Mouse (Mus musculus): ENCODE data around the gene Xrcc3.

The Xrcc3 gene

DNA sequence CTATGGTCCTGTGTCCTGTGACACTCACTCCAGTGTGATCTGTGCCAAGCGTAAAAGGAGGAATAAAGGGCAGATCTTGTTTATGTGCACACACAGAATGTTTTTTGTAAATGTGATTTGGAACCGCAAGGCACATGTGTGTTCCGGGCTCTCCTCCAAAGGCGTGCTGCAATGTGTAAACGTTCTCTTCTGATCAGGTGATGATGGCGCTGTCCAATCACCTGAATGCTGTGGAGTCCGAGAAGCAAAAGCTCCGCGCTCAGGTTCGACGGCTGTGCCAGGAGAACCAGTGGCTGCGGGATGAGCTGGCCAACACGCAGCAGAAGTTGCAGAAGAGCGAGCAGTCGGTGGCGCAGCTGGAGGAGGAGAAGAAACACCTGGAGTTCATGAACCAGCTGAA, 39.5 kb downstream of the Xrcc3 start:
- no peak for DNase-seq (ENCODE audit: low read depth)

DNA sequence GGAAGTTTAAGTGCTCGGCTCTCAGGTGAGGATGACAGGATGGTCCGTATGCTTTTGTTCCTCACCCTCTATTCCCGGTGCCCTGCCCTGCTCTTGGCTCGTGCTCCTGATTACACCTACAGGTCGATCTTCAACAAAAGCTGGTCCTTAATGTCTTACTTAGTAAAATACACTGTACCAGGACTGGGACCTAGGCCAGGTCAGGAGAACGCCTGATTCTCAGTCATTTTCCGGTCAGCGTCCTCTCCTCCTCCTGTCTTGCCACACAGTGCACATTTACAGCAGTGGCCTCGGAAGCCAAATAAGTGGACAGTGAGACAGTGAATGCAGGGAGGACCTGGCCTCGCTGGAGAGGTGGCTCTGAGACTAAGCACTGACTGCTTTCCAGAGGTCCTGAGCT, 43.0 kb downstream of the Xrcc3 start:
- DNase-seq (ENCODE audit: low read depth), result no peak

DNA sequence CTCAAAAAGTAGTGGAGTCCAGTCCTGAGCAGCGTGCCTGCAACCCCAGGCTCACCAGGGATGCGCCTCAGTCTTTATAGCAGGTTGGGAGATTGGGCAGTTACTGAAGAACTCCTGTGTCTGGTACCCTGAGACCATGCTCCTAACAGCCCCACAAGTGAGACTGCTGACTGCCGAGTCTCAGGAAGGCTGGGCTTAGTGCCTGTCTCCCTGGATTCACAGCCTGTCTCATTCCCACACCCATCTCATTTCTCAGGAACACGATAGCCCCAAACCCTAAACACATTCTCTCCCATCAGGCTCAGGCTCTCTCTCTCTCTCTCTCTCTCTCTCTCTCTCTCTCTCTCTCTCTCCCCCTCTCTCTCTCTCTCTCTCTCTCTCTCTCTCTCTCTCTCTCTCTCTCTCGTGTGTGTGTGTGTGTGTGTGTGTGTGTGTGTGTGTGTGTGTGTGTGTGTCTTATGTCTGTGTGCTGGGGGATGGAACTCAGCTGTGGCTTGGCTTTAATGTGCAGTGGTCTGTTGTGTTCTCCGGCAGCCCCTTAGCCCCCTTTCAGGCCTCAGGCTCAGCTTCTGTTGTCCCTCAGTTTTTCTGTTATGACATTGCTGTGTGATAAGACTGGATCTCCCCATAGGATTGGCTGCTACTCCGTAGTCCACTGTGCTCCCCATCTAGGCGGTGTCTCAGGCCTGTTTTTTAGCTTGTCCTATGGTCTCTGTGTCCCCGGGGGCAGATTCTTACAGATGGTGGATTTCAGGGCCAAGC, 43.7 kb downstream of the Xrcc3 start:
- no peak for DNase-seq (ENCODE audit: low read depth)

DNA sequence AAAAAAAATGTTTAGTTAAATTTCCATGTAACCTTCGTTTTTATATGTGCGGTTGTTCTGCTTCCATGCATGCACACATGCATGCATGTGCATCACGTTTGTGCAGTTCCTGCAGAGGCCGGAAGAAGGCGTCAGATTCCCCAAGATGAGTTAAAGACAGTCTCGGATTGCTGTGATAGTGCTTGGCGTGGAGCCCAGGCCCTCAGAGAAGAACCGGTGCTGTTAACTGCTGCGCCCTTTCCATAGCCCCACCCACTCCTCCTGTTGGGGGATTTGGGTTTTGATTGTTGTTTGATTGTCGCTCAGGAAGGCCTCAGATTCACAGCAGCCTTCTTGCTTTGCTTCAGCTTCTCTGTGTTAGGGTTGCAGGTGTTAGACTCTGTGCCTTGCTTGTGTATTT, 44.4 kb downstream of the Xrcc3 start:
- DNase-seq (ENCODE audit: low read depth), result no peak

DNA sequence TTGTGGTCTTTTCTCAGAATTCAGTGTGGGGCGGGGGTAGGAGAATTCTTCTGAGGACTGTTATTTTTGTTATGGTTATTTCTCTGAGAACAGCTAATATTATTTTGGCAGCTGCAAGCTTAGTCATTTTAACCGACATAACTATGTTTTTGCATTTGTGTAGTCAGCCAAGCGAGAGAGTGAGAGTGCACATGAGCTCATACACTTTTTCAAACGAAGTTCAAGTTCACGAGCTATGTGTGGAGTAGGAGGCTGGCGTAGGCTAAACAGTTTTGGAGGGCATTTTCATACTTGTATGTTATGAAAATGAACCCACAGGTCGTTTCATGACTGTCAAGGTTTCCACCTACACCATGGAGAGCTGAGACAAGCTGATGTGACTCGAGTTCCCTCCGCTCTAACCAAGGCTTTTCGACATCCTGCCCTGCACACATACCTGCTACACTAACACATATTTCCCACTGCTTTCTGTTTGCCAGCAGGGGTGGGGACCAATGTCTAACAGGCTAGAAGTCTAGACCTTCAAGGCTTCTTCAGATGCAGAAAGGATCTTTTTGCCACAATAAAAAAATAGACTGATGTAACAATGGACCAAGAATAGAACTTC, 45.2 kb downstream of the Xrcc3 start:
- DNase-seq (ENCODE audit: low read depth), result no peak

DNA sequence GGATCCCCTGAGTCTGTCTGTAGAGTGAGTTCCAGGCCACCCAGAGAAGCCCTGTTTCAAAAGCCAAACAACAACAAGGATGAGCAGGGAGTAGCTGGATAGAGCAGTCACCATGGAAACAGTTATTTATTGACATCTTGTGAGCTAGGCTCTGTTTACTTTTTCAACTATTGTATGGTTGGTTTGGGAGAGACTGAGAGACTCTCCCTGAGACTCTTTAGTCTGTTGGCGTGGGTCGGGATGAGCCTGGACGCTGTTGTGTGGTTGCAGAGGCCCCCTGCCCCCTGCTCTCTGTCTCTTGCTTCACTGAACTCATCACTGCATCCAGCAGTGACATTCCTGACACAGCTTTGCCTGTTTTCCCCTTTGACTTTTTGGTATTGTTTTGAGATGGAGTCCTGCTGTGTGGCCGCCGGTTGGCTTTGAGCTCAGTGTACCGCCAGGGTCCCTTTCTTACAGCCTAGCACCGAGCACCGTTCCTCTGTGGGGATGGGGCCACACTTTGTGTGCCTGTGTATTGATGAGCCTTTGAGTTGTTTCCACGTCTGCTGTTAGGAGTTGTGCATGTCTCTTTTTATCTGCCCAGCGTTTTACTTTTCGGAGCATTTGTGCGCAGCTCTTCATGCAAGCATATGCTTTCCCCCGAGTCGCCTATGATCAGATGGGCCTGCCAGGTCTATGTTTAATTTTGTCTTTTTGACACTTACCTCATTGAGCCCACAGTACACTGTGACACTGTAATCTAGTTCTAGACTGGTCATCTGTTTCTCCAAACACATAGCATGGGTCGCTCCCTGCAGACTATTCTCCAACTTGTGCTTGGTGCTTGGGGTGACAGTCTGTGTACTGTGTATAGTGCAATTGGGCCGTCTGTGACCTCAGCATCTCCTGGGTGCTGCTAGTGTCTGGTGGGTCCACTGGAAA, 47.1 kb downstream of the Xrcc3 start:
- no peak for DNase-seq (ENCODE audit: low read depth)

DNA sequence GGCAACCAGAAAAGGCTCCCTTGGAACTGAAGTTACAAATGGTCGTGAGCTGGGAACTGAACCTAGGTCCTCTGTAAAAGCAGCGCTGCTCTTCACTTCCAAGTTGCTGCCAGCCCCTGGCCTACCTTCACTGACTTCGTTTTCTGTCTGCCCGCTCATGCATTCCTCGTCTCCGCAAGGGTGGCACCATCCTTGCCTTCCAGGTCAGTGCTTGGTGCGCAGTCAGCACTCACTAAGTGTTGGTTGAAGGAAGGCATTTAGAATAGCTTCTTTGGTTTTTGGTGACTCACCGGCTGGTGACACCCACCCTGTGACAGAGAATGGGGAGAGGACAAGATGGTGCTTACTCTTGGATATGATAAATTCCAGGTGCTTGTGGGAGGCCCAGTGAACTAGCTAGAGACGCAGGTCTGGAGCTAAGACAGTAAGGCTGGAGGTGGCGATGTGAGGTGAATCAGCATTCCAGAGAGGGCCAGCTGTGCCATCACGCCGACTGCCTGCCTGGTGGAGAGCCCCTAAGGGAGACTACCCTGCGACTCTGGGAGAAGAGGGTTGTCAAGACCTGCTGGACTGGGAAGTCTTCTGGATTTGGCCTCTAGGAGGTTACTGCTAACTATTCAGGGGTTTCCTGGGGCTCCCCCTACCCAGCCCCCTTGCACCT, 50.9 kb downstream of the Xrcc3 start:
- DNase-seq (ENCODE audit: low read depth), result no peak

DNA sequence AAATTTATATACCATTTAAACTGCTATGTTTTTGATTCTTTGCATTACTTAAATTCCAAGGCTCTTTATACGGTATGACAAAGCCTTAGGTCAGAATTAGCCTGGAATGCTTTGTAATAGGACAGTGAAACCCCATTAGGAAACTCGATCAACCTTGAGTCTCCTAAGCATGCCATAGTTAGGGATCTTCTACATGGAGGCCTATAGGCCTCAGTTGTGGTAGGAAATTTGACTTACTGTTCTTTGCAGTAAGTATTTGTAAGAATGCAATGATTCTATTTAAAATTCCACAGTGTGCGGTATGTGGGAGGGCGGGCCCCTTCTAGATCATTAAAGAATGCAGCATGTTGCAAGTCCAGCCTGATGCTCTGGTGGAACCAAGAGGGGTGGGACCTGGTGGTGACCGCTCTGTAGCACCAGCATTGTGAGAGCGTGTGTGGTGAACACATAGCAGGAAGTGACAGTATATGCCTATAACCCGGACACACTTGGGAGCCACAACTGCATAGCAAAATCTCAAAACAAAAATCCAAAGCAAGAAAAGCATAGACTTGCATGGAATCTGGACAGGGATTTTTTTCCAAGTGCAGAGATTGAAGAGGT, 53.3 kb downstream of the Xrcc3 start:
- DNase-seq (ENCODE audit: low read depth), result no peak

DNA sequence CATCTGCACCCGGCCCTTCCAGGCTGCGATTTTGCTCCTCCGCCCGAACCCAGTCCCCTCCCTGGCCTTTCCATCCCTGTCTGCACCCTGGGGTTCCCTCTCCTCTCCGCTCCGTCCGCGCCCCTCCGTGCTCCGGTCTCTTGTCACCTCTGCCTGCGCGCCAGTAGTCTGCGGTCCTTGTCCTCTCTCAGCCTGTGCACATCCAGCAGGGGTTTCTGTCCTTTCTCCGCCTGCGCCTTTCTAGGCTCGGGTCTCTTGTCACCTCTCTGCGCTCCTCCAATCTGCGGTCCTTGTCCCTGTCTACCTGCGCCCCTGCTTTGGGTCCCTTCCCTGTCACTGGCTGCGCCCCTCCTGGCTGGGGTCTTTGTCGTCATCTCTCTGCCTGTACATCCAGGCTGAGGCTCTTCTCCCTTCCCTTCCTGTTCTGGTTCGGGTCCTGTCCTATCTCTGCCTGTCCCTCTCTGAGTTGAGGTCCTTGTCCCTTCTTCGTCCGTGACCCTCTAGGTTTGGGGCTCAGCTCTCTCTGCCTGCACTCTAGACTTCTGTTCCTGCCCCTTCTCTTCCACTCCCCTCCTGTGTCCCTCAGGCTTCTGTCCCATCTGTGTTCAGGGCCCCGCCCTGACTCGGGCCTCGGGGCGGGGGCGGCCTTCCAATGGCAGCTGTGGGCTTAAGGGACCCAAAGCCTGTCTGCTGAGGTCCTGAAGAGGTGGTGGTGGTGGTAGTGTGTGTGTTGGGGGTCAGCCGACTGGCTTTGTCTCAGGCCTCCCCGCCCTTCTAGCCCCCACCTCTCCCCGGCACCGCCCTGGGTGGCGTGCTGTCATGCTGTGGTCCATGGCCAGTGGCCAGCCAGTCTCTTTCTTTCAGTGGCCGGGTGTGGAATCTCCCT, 54.3 kb downstream of the Xrcc3 start:
- DNase-seq (ENCODE audit: low read depth), result no peak

DNA sequence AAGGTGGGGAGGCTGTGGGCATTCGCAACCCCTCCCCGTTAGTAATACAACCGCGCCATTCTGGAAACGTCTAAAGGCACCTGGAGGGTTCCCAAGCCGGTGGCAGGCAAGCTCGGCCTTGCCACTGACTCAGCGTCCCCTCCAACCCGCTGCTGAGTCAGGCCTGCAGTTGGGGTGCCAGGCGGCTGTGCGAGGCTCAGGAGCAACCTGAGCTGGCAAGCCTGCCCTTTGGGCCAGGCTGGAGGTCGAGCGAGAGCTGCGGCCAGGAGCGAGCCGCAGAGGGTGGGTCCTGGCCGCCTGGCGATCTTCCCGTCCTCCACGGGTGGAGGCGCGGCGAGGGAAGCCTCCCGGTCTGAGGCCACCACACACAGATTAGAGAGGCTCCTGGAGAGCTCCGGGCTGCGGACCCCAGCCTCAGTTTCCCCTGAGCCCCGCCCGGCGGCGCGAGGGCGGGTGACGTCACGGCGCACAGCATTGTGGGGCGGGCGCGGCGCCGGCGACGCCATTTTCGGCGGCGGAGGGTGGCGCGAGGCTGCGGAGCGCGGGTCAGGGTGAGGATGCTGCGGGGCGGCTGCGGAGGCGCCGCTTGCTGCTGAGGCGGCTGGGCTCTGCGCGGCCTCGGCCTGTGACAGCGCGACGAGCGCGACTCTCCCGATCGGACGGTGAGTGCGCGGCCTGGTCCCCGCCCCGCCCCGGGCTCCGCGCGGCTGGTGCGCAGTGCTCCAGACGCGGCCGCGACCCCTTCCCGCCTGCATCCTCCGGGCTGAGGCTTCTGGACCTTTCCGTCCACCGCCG, 55.1 kb downstream of the Xrcc3 start, which contains the start of gene Klc1:
TSS of gene Klc1 (plus strand) at position 469 of the 795 bp plus-strand sequence.
- no peak for DNase-seq (ENCODE audit: low read depth)

DNA sequence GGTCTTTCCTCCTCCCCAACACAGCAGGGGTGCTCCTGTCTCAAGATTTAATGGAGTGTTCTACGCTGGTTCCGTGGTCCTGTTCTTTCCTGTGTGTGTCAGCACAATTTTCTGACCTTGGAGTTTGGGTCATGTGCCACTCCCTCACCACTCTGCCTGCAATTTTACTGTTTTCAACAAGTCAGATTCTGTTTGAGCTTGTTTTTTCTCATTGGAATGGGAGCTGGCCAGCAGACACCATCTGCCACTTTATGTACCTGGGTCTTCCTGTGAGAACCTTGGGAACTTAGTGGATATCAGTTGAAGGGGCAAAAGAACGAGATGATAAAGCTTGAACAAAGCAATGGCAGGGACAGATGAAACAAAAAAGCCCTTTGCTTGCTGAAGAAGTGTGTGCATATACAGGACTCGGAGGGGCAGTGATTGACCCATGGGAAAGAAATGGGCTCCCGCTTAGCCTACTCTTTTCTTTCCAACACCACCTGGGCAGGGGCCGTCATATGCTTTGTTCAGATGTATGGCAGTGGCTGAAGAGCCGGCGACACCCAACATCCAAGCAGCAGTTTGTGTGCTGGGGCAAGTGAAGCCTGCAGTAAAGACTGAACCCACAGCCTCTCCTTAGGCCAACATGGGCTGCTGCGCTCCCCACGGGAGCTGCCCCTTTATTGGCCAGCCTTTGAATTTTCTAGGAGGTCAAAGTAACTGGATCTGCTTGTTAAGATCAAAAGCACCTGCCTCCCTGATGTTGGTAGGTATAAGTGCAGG, 55.9 kb downstream of the Xrcc3 start:
- DNase-seq (ENCODE audit: low read depth), result no peak

DNA sequence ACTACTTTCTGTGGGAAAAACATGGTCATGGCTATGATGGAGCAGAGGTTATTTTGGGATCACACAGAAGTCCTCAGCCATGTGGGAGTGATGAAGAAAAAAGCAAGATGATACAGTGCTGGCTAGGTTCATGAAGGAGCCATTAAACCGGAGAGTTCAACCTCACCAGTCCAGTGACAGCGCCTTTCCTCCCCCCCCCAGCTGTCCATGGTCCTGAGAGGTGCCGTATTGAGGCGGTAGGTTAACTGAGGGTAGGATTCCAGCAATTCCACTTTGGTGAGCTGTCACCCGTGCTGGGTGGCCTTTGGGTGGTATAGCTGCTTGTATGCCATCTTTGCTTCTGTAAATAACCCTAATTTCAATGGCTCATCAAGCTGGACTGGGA, 57.0 kb downstream of the Xrcc3 start:
- DNase-seq (ENCODE audit: low read depth), result no peak

DNA sequence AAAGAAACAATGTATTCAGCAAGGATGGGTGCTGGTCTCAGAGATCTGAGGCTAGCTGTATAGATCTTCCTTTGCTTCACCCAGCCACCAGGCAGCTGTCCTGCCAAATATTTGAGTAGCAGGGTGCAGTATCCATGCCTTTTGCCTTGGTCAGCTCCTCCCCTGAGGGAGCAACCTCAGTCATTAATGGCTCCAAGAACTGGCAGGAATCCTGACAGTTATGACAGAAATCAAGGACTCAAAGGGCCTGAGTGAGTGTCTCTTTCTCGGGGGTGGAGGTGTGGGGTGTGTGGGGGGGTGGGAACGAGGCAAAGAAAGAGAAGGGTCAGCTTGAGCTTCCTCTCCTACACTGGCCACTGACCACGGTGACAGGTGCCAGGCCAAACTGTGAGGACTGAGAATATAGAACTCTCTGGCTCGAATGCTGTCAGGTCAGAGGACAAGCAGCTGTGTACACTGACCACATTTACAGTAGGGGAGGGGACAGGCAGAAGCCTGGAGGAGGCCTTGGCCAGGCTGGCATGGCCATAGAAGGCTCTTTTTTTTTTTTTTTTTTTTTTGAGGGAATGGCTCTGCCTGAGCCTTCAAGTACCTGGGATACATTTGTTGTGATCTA, 57.5 kb downstream of the Xrcc3 start:
- DNase-seq (ENCODE audit: low read depth), result no peak

DNA sequence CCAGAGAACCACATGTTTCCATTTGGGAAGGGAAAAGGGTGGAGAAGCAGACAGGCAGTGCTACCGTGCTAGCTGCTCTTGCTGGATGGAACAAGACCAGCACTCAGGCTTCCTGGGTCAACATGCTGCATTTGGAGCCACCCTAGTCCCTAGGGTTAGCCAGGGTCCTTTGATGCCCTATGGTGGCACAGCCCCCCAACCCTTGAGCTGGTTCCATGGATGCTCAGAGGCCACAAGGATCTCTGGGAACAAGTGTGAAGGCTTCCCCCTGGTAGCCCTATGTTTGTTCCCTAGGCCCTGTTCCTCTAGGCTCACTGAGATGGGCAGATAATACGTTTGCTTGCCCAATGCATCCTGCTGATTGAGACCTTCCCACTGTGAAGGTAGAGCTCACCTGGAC, 58.4 kb downstream of the Xrcc3 start:
- no peak for DNase-seq (ENCODE audit: low read depth)

DNA sequence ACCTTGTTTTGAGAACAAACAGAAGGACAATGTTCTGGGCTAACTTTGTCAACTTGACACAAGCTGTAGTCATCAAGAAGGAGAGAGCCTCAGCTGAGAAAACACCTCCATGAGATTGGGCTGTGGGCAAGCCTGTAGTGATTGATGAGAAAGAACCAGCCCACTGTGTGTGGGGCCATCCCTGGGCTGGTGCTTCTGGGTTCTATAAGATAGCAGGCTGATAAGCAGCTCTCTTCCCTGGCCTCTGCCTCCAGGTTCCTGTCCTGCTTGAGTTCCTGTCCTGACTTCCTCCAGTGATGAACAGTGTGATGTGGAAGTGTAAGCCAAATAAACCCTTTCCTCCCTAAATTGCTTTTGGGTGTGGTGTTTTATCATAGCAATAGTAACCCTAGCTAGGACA, 59.0 kb downstream of the Xrcc3 start:
- no peak for DNase-seq (ENCODE audit: low read depth)

DNA sequence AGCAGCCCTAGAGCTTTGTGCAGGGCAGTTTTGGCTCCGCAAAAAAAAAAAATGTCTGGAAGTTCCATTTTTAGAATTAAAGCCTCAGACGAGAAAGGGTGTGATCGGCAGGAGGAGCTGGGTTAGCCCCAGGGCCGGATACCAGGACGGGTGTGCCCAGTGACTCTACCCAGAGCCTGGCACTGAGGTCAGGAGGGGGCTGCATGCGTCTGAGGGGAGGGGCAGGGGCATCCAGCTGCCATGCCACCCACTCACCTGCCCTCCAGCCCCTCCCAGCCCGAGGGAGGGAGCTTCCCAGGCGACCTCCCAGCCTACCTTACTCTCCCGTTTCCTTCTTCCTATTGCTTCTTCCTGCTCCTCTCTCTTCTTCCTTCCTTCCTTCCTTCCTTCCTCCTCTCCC, 60.3 kb downstream of the Xrcc3 start:
- DNase-seq (ENCODE audit: low read depth), result no peak

Data from c-Kit-positive CD71-positive TER-119-negative erythroid progenitor cells, embryonic 14.5 days (primary cell).